Mouse (Mus musculus) fat pad, adult 2 months (tissue): Measurements from ENCODE around the gene Zfp13.
A peak's percentile ranks its signal among the peaks of the same experiment; 100 is the strongest.

Source experiments
- DNase-seq: peaks from one replicate; pipeline ENCODE4 v3.0.0-alpha.2; 2011; ENCODE audit warnings: low read depth, low spot score; ENCODE audit errors: extremely low read depth

Gene Zfp13

DNA sequence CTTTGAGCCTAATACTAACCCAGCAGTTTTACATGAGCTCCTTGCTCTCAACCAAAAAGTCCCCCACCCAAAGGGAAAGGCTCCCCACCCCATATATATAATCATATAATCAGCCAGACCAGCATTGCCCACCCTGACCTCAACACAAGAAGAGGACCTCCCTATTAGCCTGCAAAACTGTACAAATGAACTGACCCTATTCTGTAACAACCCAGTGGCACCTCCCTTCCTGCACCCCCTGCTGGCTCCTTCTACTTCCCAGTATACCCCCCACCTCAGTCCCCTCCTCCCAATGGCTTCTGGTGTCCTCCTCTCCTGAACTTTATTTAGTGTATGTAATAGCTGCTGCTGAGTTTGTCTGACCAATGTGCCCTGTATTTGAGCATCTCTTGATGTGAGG is 47.9 kb downstream of the Zfp13 start:
- no peak for DNase-seq

DNA sequence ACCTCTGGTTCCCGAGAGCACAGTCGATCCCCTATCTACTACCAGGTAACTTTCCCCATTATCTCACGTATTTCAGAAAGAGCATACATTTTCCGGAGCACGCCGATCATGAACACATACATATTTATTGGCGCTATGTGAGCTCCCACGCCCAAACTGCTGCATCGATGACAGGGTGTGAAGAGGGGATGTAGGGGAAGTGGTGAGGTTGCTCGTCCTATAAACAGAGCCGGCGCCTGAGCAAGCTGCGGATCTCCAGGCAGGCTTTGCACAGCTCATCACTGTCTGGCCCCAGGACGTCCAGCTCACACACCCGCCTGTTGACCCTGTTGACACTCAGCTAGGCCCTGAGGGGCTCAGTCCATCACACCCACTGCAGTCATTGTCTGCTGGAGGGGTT is 48.4 kb downstream of the Zfp13 start:
- no peak for DNase-seq

DNA sequence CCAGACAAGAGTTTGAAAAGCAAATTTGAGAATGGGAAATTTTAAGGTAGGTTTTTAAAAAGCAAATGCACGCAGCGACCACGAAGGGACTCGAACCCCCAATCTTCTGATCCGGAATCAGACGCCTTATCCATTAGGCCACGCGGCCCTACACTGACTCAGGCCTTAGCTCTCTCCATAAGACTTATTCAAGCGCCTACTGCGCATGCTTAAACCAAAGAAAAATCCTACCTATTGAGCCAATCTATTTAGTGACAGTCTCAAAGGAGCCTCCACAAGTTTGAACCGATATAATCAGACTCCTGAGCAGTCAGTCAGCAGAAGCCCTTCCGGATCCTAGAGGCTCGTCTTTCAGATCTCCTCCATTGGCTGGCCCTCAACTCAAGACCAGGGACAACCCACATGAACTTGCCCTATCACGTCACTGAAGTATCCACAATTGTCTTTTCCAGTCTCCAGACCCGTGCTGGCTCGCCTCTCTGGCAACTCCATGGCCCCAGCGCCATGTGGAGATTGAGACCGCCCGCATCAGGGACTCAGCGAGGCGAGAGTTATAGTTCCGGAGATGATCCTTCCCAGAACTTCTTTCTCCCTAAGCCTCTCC is 49.0 kb downstream of the Zfp13 start:
- DNase-seq, result no peak

DNA sequence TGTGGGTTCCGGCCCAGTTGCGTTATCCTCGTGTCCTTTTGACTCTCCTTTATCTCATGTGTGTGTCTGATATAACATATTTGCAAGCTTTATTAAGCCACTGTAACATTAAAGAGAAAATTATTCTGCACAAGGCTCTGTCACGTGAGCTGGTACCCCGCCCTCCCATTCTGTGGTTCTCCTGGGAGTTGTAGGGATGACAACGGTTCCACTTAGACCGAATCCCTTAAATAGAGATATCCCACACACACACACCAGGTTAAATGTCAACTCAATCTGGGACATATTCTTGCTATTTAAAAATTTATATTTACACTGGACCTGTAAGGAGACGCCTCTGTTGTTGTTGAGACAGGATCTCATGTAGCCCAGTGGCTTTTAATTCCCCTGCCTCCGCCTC is 49.8 kb downstream of the Zfp13 start:
- no peak for DNase-seq

DNA sequence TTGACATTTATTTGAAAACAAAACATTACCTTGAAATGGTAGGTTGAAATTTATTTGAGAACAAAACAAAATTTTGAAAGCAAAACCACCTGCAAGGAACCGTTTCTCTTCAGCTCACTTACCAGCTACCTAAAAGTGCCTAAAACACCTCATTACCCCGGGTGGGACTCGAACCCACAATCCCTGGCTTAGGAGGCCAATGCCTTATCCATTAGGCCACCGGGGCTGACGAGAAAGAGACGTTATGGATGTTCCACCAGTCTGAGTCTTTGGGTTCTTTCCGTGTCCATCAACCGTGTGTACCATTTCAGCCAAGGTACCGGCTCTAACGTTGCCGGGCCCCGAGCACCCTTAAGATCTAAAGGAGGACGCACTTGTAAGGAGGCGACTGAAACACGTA is 50.7 kb downstream of the Zfp13 start:
- DNase-seq, result no peak

DNA sequence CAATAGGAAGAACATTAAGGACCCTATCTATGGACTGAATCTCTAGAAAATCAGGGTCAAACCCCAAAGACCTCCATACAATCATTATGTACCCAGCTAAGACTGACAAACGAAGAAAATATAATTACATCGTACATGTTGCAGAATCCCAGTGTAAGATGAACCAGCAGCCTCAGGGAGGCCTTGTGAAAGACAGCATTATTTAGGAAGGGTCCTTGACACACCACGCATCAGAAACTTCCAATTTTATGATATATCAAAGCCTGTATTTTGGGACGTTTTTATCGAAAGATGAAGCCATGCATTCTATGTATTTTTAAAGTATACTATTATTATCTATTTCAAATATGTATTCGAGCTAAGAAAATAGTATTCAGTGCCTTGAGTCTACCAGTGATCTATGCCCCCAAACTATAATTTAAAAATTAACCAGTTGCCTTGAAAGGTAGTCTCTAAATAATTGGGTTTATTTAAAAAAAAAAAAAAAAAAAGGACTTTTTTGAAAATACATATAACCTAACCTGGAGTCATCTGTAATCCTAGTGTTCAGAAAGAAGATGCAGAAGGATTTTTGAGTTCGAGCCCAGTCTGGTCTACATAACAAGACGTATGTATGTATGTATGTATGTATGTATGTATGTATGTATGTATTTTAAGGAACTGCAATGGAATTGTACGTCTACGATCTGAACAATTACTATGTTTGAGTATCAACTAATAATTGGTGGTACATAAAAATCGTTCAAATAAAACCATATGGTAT is 51.4 kb downstream of the Zfp13 start:
- DNase-seq, result no peak

DNA sequence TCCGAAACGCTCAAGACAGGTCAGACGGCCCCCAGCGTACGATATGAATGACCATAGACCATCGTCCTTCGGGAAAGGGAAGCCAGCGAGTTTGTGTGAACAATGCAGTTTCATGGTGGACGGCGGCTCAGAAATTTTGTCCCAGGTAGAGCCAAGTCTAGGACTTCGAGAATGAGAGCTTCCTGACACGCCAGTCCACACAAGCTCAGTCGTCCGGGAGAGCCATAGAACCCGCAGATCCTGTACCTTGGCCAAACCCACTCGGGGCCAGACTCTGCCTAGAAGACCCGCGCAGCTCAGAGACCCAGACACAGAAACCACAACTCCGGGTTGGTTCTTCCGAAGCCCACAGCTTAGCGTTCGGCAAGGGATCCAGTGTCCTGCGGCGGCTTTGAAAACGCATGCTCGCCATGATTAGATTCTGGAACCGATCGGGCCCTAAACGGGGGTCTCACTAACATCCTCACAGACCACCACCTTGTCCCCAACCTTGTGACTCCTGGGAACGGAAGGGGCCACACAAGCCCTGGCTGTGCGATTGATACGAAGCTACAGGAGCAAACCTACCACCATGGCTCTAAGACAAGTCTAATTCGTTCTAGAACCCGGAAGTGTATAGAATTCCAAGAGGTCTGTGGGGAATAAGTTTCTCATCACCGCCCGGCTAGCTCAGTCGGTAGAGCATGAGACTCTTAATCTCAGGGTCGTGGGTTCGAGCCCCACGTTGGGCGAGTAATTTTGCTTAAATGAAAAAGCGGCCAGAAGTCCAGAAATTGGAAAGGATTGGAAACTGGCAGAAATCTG is 52.4 kb downstream of the Zfp13 start:
- no peak for DNase-seq

DNA sequence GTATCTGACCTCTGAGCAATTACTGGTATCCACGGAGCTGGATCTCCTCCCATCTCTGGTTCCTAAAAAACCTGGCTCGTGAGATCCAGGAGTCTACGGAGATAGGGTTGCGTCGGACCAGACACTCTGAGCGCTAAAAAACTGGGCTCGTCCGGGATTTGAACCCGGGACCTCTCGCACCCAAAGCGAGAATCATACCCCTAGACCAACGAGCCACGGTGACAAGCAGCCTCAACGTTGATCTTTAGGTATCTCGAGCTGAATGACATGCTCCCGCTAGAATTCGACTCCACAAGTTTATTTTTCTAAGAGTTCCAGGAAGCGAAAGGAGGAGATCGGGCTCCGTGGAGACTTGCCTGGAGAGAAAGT is 53.0 kb downstream of the Zfp13 start:
- DNase-seq, result no peak

DNA sequence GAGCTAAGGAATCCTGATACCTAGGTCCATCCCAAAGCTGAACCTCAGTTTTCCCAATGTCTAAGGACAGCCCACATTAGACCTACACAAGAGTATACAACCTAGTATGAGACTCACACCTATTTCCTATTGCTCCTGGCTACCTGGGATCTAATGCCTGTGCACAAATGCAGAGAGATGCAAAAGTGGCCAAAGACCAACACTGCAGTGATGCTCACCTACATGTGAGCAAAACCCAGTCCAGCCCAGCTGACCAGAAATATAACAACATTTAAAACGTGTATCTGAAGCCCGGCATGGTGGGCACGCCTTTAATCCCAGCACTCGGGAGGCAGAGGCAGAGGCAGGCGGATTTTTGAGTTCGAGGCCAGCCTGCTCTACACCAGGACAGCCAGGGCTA is 53.4 kb downstream of the Zfp13 start:
- DNase-seq, result no peak

DNA sequence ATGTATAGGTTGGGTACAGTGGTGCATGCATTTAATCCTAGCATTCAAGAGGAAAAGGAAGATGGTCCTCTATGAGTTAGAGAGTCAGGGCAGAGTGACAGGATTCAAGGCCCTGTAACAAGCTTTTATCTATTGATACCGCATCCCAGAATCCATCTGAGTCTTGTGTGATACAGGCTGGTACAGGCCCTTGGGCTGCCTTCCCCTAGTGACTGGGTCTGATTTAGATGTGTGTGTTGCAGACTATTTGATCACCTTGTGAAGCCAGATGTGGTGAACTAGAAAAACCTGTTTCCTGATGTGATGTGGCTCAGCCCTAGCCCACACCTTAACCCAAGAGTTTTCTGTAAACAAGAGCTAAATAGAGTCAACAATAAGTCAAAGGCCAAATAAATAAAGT is 54.5 kb downstream of the Zfp13 start:
- DNase-seq, result no peak

DNA sequence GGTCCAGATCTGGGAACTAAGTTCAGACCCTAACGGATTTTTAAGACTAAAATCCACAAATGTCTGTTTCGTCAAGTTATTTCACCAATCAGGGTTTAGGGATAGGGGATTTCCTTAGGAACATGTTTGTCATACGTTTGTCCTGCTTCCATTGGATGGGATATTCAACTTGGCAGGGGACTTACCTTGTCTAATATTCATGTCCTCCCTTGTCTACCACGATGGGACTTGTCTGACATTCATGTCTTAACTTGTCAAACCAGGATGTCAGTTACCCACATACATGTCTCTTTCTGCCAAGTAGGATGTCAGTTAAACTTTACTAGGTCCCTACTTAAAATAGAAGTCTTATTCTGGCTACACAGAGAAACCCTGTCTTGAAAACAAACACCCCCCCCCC is 55.3 kb downstream of the Zfp13 start:
- peak; percentile 93 for DNase-seq

DNA sequence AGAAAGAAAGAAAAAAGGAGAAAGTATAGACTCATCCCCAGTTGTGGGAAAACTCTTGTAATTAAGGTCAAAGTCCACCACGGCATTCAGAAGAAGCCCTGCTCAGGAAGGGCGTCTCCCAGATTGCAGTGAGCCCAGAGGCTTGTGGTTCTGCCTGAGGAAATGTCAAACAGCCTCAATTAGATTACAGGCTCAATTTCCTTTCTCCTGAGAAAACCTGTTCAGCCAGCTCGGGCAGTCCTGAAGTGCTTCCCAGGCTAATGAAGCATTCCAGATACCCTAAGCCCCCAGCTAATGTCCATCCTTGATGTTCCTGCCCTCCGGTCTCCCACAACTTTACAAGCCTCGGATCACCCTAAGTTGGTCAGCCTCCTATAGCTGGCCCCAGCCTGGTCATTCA is 56.0 kb downstream of the Zfp13 start:
- no peak for DNase-seq

DNA sequence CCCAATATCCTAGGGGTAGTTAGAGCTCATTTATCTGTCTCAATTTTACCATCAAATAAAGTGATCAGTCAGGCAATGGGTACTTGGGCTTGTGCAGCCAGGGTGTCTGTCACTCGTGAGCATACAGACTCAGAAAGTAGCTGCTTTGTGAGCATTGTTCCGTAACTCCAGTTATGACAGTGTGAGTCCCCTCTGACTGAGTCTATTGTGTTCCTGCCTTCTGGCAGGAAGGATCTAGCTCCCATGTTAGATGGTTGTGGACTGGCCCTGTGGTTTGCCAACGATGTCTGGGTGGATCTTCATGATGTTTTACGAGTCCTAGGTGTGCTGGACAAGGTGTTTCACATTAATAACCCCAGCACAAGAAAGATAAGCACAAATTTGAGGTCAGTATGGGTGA is 56.5 kb downstream of the Zfp13 start:
- DNase-seq, result no peak

DNA sequence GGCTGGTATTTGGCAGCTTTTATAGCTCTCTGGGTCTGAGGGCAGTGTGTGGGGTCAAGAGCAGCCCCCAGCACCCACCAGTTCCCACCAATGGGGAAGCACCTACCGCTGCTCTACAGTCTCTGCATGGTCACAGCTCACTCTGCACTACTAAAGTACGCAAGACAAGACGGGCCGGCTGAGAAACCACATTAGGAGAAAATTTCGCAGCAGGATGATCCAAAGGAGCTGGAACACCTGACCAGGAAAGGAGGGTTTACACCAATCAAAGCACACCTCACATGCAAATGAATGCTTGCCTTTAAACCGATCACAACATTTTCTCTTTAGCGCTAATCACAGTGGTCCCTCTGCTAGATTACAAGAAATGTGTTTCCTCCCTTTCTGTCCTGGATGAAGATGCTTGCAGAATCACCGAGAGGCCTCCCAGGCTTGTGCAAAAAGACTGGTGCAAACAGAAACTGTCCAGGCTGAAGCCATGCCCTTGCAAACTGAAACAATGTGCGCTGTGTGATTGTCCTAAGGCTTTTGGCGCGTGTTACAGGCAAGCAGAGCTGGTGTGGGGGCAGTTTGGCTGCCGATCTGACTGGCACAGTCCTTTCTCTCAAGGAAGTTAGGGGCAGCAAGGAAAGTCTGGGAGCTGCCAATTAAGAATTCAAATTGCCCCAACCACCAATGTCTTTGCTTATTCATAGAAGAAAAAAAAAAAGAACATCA is 57.1 kb downstream of the Zfp13 start:
- no peak for DNase-seq

DNA sequence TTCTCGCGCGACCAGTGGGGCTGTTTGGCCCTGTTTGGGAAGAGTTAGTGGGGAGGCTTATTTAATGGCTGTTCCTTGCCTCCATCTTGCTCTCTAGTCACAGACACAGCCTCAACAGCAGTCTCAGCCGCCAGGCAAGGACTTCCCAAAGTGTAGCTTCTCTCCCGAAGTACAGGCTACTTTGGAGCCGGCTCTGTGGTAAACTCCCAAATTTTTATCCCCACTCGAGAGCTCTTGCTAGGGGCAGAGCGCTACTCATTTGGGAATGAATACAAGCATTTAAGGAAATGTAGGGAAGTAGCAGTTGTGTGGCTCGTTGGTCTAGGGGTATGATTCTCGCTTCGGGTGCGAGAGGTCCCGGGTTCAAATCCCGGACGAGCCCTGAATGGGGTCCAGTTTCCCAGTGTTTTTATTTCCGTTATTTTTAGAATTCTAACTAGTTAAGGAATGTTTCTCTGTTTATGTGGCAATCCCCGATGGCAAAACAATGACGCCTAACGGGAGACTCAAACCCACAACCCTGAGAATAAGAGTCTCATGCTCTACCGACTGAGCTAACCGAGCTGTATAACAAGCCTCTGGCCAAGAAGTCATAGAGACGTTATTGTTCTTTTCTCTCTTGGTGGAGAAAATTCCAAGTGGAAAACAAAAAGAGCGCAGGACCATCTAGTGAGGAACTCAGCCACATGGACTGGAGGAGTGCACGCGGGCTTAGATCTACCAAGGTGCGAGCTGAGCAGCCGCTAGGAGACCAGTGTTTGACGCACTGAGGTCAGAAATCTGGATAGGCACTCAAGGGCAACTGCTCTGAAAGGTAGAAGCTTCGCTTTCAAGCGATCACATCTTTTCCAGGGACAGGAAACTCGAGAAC is 58.4 kb downstream of the Zfp13 start:
- no peak for DNase-seq

DNA sequence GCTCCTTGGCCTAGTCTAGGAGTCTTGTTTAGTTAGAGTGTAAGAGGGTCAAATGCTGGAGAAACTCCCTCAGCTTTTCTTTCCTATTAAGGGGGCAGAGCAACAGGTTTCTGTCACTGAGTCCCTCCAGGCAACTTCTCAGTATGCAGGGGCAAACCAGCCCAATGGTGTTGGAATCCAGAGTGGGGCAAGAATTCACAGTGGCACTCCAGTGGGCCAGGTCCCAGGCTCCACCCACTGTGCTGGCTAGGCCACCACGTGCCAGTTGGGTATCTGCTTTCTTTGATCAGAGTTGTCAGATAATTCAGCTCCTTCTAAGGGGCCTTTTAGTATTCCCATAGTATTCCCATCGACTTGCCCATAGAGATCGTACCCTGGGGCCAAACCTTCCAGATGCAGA is 59.2 kb downstream of the Zfp13 start:
- DNase-seq, result no peak

DNA sequence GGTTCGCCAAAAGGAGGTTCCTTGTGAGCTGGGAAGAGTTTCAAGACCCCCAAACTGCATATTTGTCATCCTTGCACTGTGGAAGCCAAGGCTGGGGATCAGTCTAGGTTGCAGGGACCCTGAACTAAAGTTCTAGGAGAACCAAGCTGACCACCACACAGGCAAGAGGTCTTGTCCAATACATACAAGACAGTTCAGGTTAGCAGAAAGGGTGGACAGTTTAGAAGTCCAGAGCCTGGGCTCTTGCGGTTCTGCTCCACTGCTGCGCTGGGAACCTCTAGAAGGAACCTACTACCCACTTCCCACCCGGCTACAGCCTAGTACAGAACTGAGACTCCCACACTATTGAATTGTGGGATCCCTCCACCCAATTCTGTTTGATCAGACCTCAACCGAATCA is 59.7 kb downstream of the Zfp13 start:
- DNase-seq, result no peak

DNA sequence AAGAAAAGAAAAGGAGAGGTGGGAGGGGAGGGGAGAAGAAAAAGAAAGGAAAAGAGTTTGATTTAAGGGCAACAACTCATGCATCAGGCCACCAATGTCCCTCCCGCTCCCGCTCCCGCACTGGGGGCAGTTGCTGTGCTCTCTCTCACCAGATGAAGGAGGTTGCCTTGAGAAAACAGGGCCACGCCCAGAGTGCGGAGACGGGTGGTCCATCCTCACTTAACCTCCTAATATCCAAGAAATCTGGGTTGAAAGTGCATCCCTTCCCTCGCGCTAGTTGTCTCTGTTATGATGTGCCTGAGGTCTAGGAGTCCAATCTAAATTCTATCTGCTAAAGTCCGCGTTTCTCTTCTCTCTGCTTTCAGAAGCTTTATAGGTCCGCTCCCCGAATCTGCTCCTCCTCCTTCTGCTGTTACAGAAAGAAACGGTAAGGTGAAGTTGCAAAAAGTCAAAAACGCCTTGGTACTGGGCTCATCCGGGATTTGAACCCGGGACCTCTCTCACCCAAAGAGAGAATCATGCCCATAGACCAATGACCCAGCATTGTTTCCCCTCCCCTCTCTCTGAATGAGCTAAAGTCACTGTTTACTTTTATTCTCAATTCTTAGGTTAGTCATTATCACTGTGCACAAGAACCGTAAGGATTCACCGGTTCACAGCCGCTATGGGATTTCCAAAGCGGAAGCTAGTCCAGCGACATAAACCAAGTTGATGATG is 60.8 kb downstream of the Zfp13 start:
- no peak for DNase-seq

DNA sequence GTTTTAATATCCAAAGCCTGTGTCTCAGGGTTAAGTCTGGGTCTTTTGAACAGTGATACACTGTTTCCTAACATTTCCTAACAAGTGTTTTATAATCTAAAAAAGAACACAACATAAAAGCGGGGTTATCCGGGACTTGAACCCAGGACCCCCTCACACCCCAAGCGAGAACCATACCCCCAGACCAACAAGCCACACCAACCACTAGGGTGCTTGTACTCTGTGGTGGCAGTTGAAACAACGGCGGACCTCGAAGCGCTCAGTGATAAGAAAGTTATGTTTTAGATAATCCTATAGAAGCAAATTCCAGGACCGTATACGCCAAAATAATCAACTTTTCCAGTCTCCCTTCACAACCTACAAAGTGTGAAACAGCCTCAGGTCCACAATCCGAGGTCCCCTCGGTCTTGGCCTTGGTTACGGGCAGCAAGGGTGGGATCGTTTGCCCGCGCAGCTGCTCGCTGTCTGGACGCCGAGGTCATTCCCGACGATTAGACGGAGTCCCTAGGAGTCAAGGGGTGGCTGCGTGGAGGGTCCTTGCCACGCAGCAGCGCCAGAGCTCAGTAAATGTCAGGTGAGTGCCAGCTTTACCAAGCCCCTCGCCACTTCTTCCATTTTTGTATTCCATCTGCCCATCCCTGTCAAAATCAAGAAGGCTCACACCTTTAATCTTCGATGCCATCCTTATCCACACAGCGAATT is 61.6 kb downstream of the Zfp13 start:
- no peak for DNase-seq
